Mouse (Mus musculus) E14TG2a.4 (cell line): ENCODE results near the gene Itpr1.

Source experiments
- H3K27me3 ChIP-seq: 2 replicates; pipeline ENCODE4 v1.6.1; 2014; ENCODE audit warnings: low read length, control low read depth; ENCODE audit not compliant: insufficient read depth
- H3K36me3 ChIP-seq: 2 replicates; pipeline ENCODE4 v1.6.1; 2014; ENCODE audit warnings: low read length, control low read depth; ENCODE audit not compliant: insufficient read depth
- H3K4me1 ChIP-seq: replicated peaks from 2 replicates; pipeline ENCODE4 v1.6.1; 2014; ENCODE audit warnings: low read depth, low read length, control low read depth
- H3K4me3 ChIP-seq: replicated peaks from 2 replicates; pipeline ENCODE4 v1.5.1; 2014; ENCODE audit warnings: mild to moderate bottlenecking, low read length
- H3K9me3 ChIP-seq: 2 replicates; pipeline ENCODE4 v1.6.1; 2014; ENCODE audit warnings: low read length, control low read depth
- CTCF ChIP-seq: conservative IDR thresholded peaks from 2 replicates; pipeline ENCODE4 v1.5.1; 2014; ENCODE audit warnings: low read length
- NANOG ChIP-seq: IDR thresholded peaks from 2 replicates; pipeline ENCODE4 v1.6.1; 2014; ENCODE audit warnings: borderline replicate concordance, low read length, mixed read lengths
- POU5F1 ChIP-seq: IDR thresholded peaks from 2 replicates; pipeline ENCODE4 v1.6.1; 2014; ENCODE audit warnings: low read length, borderline replicate concordance

Itpr1 gene

GRCm38 (mm10) chr6:108486212-108486992 is 273.5 kb downstream of the Itpr1 start:
- Histone ChIP-seq H3K4me3 (no peak overlapping the region), H3K27me3 (no peaks in the 10 kb centered on the region), H3K36me3 (peaks cover 81% of the 10 kb centered on the region), H3K9me3 (no peaks in the 10 kb centered on the region), H3K4me1 (peaks cover 9% of the 10 kb centered on the region; the same call in 1 of the 2 replicates)
- TF ChIP-seq CTCF (no peak), POU5F1 (no peak), NANOG (no peak)

GRCm38 (mm10) chr6:108487300-108487835 is 274.5 kb downstream of the Itpr1 start:
- TF ChIP-seq POU5F1: no peak
- TF ChIP-seq NANOG: no peak
- TF ChIP-seq CTCF: no peak
- Histone ChIP-seq H3K27me3 (no peaks in the 10 kb centered on the region), H3K4me3 (no peak overlapping the region), H3K4me1 (peaks cover 9% of the 10 kb centered on the region; the same call in 1 of the 2 replicates), H3K36me3 (peaks cover 80% of the 10 kb centered on the region), H3K9me3 (no peaks in the 10 kb centered on the region)

- peaks cover 75% of the 10 kb centered on the region for H3K36me3 ChIP-seq
- no peaks in the 10 kb centered on the region for H3K9me3 ChIP-seq
- TF ChIP-seq POU5F1: no peak
- TF ChIP-seq NANOG: no peak
- no peak for TF ChIP-seq CTCF
- H3K4me1 ChIP-seq: peaks cover 9% of the 10 kb centered on the region; the same call in 1 of the 2 replicates
- H3K27me3 ChIP-seq: no peaks in the 10 kb centered on the region
- H3K4me3 ChIP-seq: no peak overlapping the region
These were observed 275.4 kb downstream of the Itpr1 start for GRCm38 (mm10) chr6:108488250-108488649.

GRCm38 (mm10) chr6:108491969-108492368 is 279.1 kb downstream of the Itpr1 start:
- Histone ChIP-seq H3K4me3 (no peak overlapping the region), H3K9me3 (no peaks in the 10 kb centered on the region), H3K4me1 (peaks cover 9% of the 10 kb centered on the region; the same call in 1 of the 2 replicates), H3K27me3 (no peaks in the 10 kb centered on the region), H3K36me3 (peaks cover 82% of the 10 kb centered on the region)
- TF ChIP-seq POU5F1 (no peak), NANOG (no peak), CTCF (no peak)

GRCm38 (mm10) chr6:108493753-108494152 is 280.9 kb downstream of the Itpr1 start:
- H3K27me3 ChIP-seq: no peaks in the 10 kb centered on the region
- H3K4me1 ChIP-seq: peaks cover 9% of the 10 kb centered on the region; the same call in 1 of the 2 replicates
- H3K4me3 ChIP-seq: no peak overlapping the region
- H3K9me3 ChIP-seq: no peaks in the 10 kb centered on the region
- peaks cover 74% of the 10 kb centered on the region for H3K36me3 ChIP-seq
- TF ChIP-seq NANOG (no peak), CTCF (no peak), POU5F1 (no peak)

GRCm38 (mm10) chr6:108494185-108494804 is 281.4 kb downstream of the Itpr1 start:
- no peak for TF ChIP-seq NANOG
- no peak for TF ChIP-seq POU5F1
- no peak for TF ChIP-seq CTCF
- peaks cover 69% of the 10 kb centered on the region for H3K36me3 ChIP-seq
- H3K4me1 ChIP-seq: peaks cover 5% of the 10 kb centered on the region; the same call in 1 of the 2 replicates

GRCm38 (mm10) chr6:108494994-108495393 is 282.1 kb downstream of the Itpr1 start:
- TF ChIP-seq POU5F1 (no peak), NANOG (no peak), CTCF (no peak)
- Histone ChIP-seq H3K4me1 (no peaks in the 10 kb centered on the region; the same call in 1 of the 2 replicates), H3K36me3 (peaks cover 62% of the 10 kb centered on the region), H3K27me3 (no peaks in the 10 kb centered on the region), H3K4me3 (no peak overlapping the region), H3K9me3 (no peaks in the 10 kb centered on the region)

More at GRCm38 (mm10) chr6:108494185-108494804, 281.4 kb downstream of the Itpr1 start:
- Histone ChIP-seq H3K4me3 (no peak overlapping the region), H3K27me3 (no peaks in the 10 kb centered on the region), H3K9me3 (no peaks in the 10 kb centered on the region)

GRCm38 (mm10) chr6:108498070-108498469 is 285.2 kb downstream of the Itpr1 start:
- TF ChIP-seq POU5F1 (no peak), NANOG (no peak), CTCF (no peak)
- Histone ChIP-seq H3K4me1 (no peaks in the 10 kb centered on the region), H3K4me3 (no peak overlapping the region), H3K9me3 (no peaks in the 10 kb centered on the region), H3K36me3 (peaks cover 51% of the 10 kb centered on the region), H3K27me3 (no peaks in the 10 kb centered on the region)
